Mouse (Mus musculus): ENCODE data around the gene Hist1h4a. TPM values are rescaled to one million over a fixed set of nuclear protein-coding genes. Genes with fewer than 3 reads are reported as not detected.

Gene Hist1h4a
- polyA plus RNA-seq, 1 experiment from 2014 or later: not detected

Small RNA genes lying within 50 kb of the gene (microRNA-seq; reads per million reads assigned to microRNA genes)
- gene Gm44314 (not detected), gene Gm44484 (not detected)

Other genes with a start within 250 kb of the Hist1h4a start
- gene Hist1h4h, start 230.2 kb downstream of the Hist1h4a start, polyA plus RNA-seq (2015; fragmentation: Nextera tagmentation; extraction: Ambion mirVana): 3.3 and 5.1 TPM in 2 replicates
- 0.69 TPM in 1 of 2 replicates, not detected in the other for gene Hist1h2af, start 227.3 kb downstream of the Hist1h4a start, polyA plus RNA-seq (2015; fragmentation: Nextera tagmentation; extraction: Ambion mirVana)
- gene Hist1h3g, start 225.8 kb downstream of the Hist1h4a start, polyA plus RNA-seq (2015; fragmentation: Nextera tagmentation; extraction: Ambion mirVana): 2.2 TPM in 1 of 2 replicates, not detected in the other
- gene Hist1h2bh, start 217.8 kb downstream of the Hist1h4a start, polyA plus RNA-seq (2015; fragmentation: Nextera tagmentation; extraction: Ambion mirVana): 0.15 and 0.44 TPM in 2 replicates
- gene Hist1h3f, start 217.2 kb downstream of the Hist1h4a start, polyA plus RNA-seq (2015; fragmentation: Nextera tagmentation; extraction: Ambion mirVana): 0.27 and 0.32 TPM in 2 replicates
- not detected in 2 replicates for gene Hist1h4f, start 209.6 kb downstream of the Hist1h4a start, polyA plus RNA-seq (2015; fragmentation: Nextera tagmentation; extraction: Ambion mirVana)
- gene Hist1h1d, start 208.0 kb downstream of the Hist1h4a start, polyA plus RNA-seq (2015; fragmentation: Nextera tagmentation; extraction: Ambion mirVana): 0.14 and 0.15 TPM in 2 replicates
- gene Hist1h3e, start 198.9 kb downstream of the Hist1h4a start, polyA plus RNA-seq (2015; fragmentation: Nextera tagmentation; extraction: Ambion mirVana): 1.0 and 1.4 TPM in 2 replicates
- gene Hist1h2ae, start 190.0 kb downstream of the Hist1h4a start, polyA plus RNA-seq (2015; fragmentation: Nextera tagmentation; extraction: Ambion mirVana): 14.8 and 15.4 TPM in 2 replicates
- gene Hist1h2bg, start 189.8 kb downstream of the Hist1h4a start, polyA plus RNA-seq (2015; fragmentation: Nextera tagmentation; extraction: Ambion mirVana): 2.6 and 4.0 TPM in 2 replicates
- 1.3 and 1.5 TPM in 2 replicates for gene Hist1h2bf, start 187.0 kb downstream of the Hist1h4a start, polyA plus RNA-seq (2015; fragmentation: Nextera tagmentation; extraction: Ambion mirVana)
- 1.6 TPM in 1 of 2 replicates, not detected in the other for gene Hist1h2ad, start 186.8 kb downstream of the Hist1h4a start, polyA plus RNA-seq (2015; fragmentation: Nextera tagmentation; extraction: Ambion mirVana)
- gene Hist1h3d, start 185.5 kb downstream of the Hist1h4a start, polyA plus RNA-seq (2015; fragmentation: Nextera tagmentation; extraction: Ambion mirVana): 0.82 and 1.2 TPM in 2 replicates
- gene Hist1h4d, start 179.6 kb downstream of the Hist1h4a start, polyA plus RNA-seq (2015; fragmentation: Nextera tagmentation; extraction: Ambion mirVana): 34.2 and 34.9 TPM in 2 replicates
- 1.7 and 1.8 TPM in 2 replicates for gene Hist1h2be, start 140.1 kb downstream of the Hist1h4a start, polyA plus RNA-seq (2015; fragmentation: Nextera tagmentation; extraction: Ambion mirVana)
- gene Hist1h1e, start 138.7 kb downstream of the Hist1h4a start, polyA plus RNA-seq (2015; fragmentation: Nextera tagmentation; extraction: Ambion mirVana): 5.4 and 5.5 TPM in 2 replicates
- 0.32 and 0.37 TPM in 2 replicates for gene Hist1h2ac, start 77.3 kb downstream of the Hist1h4a start, polyA plus RNA-seq (2015; fragmentation: Nextera tagmentation; extraction: Ambion mirVana)
- gene Hist1h2bc, start 77.0 kb downstream of the Hist1h4a start, polyA plus RNA-seq (2015; fragmentation: Nextera tagmentation; extraction: Ambion mirVana): 17.3 and 17.7 TPM in 2 replicates
- gene Hist1h1t, start 65.4 kb downstream of the Hist1h4a start, polyA plus RNA-seq (2015; fragmentation: Nextera tagmentation; extraction: Ambion mirVana): not detected in 2 replicates
- 1.8 and 3.0 TPM in 2 replicates for gene Hist1h4c, start 62.8 kb downstream of the Hist1h4a start, polyA plus RNA-seq (2015; fragmentation: Nextera tagmentation; extraction: Ambion mirVana)
- gene Hfe, start 50.4 kb downstream of the Hist1h4a start, polyA plus RNA-seq (2015; fragmentation: Nextera tagmentation; extraction: Ambion mirVana): 3.0 and 3.8 TPM in 2 replicates
- 6.9 and 8.3 TPM in 2 replicates for gene Hist1h1c, start 22.4 kb downstream of the Hist1h4a start, polyA plus RNA-seq (2015; fragmentation: Nextera tagmentation; extraction: Ambion mirVana)
- 0.41 and 1.4 TPM in 2 replicates for gene Hist1h3c, start 15.6 kb downstream of the Hist1h4a start, polyA plus RNA-seq (2015; fragmentation: Nextera tagmentation; extraction: Ambion mirVana)
- gene Hist1h2bb, start 14.5 kb downstream of the Hist1h4a start, polyA plus RNA-seq (2015; fragmentation: Nextera tagmentation; extraction: Ambion mirVana): 0.37 and 0.83 TPM in 2 replicates
- 4.6 and 7.2 TPM in 2 replicates for gene Hist1h2ab, start 10.1 kb downstream of the Hist1h4a start, polyA plus RNA-seq (2015; fragmentation: Nextera tagmentation; extraction: Ambion mirVana)
- 0.67 and 1.2 TPM in 2 replicates for gene Hist1h3b, start 9.0 kb downstream of the Hist1h4a start, polyA plus RNA-seq (2015; fragmentation: Nextera tagmentation; extraction: Ambion mirVana)
- gene Hist1h4b, start 4.2 kb downstream of the Hist1h4a start, polyA plus RNA-seq (2015; fragmentation: Nextera tagmentation; extraction: Ambion mirVana): 2.0 TPM in 1 of 2 replicates, not detected in the other
- 0.77 and 0.98 TPM in 2 replicates for gene Hist1h3a, start 1.2 kb upstream of the Hist1h4a start, polyA plus RNA-seq (2015; fragmentation: Nextera tagmentation; extraction: Ambion mirVana)
- 0.41 and 0.48 TPM in 2 replicates for gene Hist1h1a, start 2.4 kb upstream of the Hist1h4a start, polyA plus RNA-seq (2015; fragmentation: Nextera tagmentation; extraction: Ambion mirVana)
- not detected in 2 replicates for gene Trim38, start 8.7 kb upstream of the Hist1h4a start, polyA plus RNA-seq (2015; fragmentation: Nextera tagmentation; extraction: Ambion mirVana)
- gene Slc17a2, start 45.8 kb upstream of the Hist1h4a start, polyA plus RNA-seq (2015; fragmentation: Nextera tagmentation; extraction: Ambion mirVana): not detected in 2 replicates
- gene Slc17a3, start 78.2 kb upstream of the Hist1h4a start, polyA plus RNA-seq (2015; fragmentation: Nextera tagmentation; extraction: Ambion mirVana): not detected in 2 replicates
- not detected in 2 replicates for gene Slc17a1, start 106.5 kb upstream of the Hist1h4a start, polyA plus RNA-seq (2015; fragmentation: Nextera tagmentation; extraction: Ambion mirVana)
- not detected in 2 replicates for gene Slc17a4, start 153.8 kb upstream of the Hist1h4a start, polyA plus RNA-seq (2015; fragmentation: Nextera tagmentation; extraction: Ambion mirVana)
- not detected in 2 replicates for gene Hist1h2ba, start 172.9 kb upstream of the Hist1h4a start, polyA plus RNA-seq (2015; fragmentation: Nextera tagmentation; extraction: Ambion mirVana)
- gene Hist1h2aa, start 173.2 kb upstream of the Hist1h4a start, polyA plus RNA-seq (2015; fragmentation: Nextera tagmentation; extraction: Ambion mirVana): not detected in 2 replicates
- 1.1 and 1.5 TPM in 2 replicates for gene Scgn, start 230.0 kb upstream of the Hist1h4a start, polyA plus RNA-seq (2015; fragmentation: Nextera tagmentation; extraction: Ambion mirVana)